Mouse (Mus musculus) spleen, adult 2 months (tissue): ENCODE measurements at regions not wholly inside any gene's neighbourhood (a gene's known extent, or its start where the extent isn't known, plus 50 kb on each side); places are given as distances from the start of the nearest gene placed in this dataset.

Experiments
- DNase-seq, 2 experiments: peaks; one replicate each; pipeline versions ENCODE4 v3.0.0 to v3.0.0-alpha.2; 2012 to 2021; ENCODE audit warnings: low spot score in 2 of 2, low read depth in 1 of 2
- H3K27ac ChIP-seq: fragments of 200-500 bp; 2 replicates; pipeline ENCODE4 v1.5.1; 2012; ENCODE audit warnings: low read length, inconsistent platforms; ENCODE audit not compliant: insufficient read depth
- H3K27me3 ChIP-seq: fragments of 200-500 bp; 2 replicates; pipeline ENCODE4 v1.6.1; 2012; ENCODE audit warnings: mild to moderate bottlenecking, moderate library complexity, low read length, inconsistent platforms; ENCODE audit not compliant: control insufficient read depth, insufficient read depth
- H3K36me3 ChIP-seq: fragments of 200-500 bp; 2 replicates; pipeline ENCODE4 v1.6.1; 2012; ENCODE audit warnings: mild to moderate bottlenecking, low read length, inconsistent platforms; ENCODE audit not compliant: control insufficient read depth, insufficient read depth
- H3K4me1 ChIP-seq: fragments of 200-500 bp; 2 replicates; pipeline ENCODE4 v1.6.1; 2011; ENCODE audit warnings: inconsistent platforms; ENCODE audit not compliant: control insufficient read depth, insufficient read depth, insufficient read length
- H3K4me3 ChIP-seq: fragments of 200-500 bp; 2 replicates; pipeline ENCODE4 v1.5.1; 2011; ENCODE audit warnings: mild to moderate bottlenecking, inconsistent platforms; ENCODE audit not compliant: insufficient read depth, insufficient read length; ENCODE audit errors: extremely low read depth
- CTCF ChIP-seq: fragments of 200-500 bp; IDR thresholded peaks from 2 replicates; pipeline ENCODE4 v1.5.1; 2011; ENCODE audit warnings: mild to moderate bottlenecking, inconsistent platforms; ENCODE audit not compliant: insufficient read depth, insufficient read length, insufficient replicate concordance; ENCODE audit errors: extremely low read depth
- POLR2A ChIP-seq: fragments of 200-500 bp; IDR thresholded peaks from 2 replicates; pipeline ENCODE4 v1.6.1; 2011; ENCODE audit warnings: low read depth, low read length, inconsistent platforms
- WGBS: fragments of 180-500 bp; shearing (Covaris S2); methylation state at CpG from one replicate; pipeline ENCODE4 v1.1.7; 2018; 5-methylcytosine and 5-hydroxymethylcytosine counted together

GRCm38 (mm10) chr5:97705270-97705669 is 248.4 kb upstream of the Gk2 start:
- no peak for DNase-seq
- H3K36me3 ChIP-seq: no peaks in the 10 kb centered on the region
- no peak overlapping the region for H3K4me3 ChIP-seq
- H3K4me1 ChIP-seq: no peaks in the 10 kb centered on the region
- H3K27me3 ChIP-seq: no peaks in the 10 kb centered on the region; the same call in 1 of the 2 replicates
- TF ChIP-seq CTCF (no peak), POLR2A (no peak)
- 52% methylated on average over 3 of the region's 3 CpGs for WGBS
- no peak overlapping the region for H3K27ac ChIP-seq

GRCm38 (mm10) chr5:97700507-97700906 is 243.7 kb upstream of the Gk2 start:
- 58% methylated on average over 3 of the region's 3 CpGs for WGBS
- Histone ChIP-seq H3K27ac (no peak overlapping the region), H3K36me3 (no peaks in the 10 kb centered on the region), H3K27me3 (no peaks in the 10 kb centered on the region; the same call in 1 of the 2 replicates), H3K4me1 (no peaks in the 10 kb centered on the region), H3K4me3 (no peak overlapping the region)
- TF ChIP-seq CTCF (no peak), POLR2A (no peak)
- DNase-seq: no peak

DNA sequence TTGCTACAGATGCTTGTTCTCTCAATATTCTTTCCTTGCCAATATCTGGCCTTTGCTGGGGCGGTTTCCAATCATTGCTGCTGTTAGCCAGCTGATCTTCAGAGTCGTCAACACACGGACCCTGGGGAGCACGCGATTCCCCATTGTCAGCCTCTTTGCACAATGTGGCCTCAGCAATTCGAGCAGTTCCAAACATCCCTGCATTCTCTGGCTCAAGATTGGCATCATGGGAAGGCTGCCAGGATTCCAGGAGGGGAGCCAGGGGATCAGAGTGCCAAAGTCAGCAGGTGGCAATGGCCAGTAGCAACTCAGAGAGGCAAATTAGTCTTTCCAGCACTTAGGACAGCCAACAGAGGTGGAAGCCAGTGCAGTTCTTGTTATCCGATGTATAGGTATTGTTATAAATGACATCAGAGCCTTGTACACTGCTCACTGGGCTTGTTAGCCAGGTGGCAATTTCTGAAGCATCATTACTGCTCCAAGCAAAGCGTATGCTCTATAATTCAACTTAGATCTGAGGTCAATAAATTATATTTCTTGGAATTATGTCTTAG is 240.8 kb upstream of the Gk2 start:
- H3K4me1 ChIP-seq: no peaks in the 10 kb centered on the region
- 85% methylated on average over 8 of the region's 8 CpGs for WGBS
- no peak for DNase-seq

GRCm38 (mm10) chr5:97693333-97693940 is 236.6 kb upstream of the Gk2 start:
- H3K27ac ChIP-seq: no peak overlapping the region
- DNase-seq: no peak
- TF ChIP-seq POLR2A (no peak), CTCF (no peak)
- H3K4me1 ChIP-seq: no peaks in the 10 kb centered on the region
- H3K36me3 ChIP-seq: no peaks in the 10 kb centered on the region
- WGBS: 71% methylated on average over 10 of the region's 10 CpGs
- H3K4me3 ChIP-seq: no peak overlapping the region
- H3K27me3 ChIP-seq: no peaks in the 10 kb centered on the region

More for the DNA sequence above, 240.8 kb upstream of the Gk2 start:
- TF ChIP-seq POLR2A (no peak), CTCF (no peak)
- H3K36me3 ChIP-seq: no peaks in the 10 kb centered on the region
- H3K4me3 ChIP-seq: no peak overlapping the region
- H3K27me3 ChIP-seq: no peaks in the 10 kb centered on the region; the same call in 1 of the 2 replicates
- H3K27ac ChIP-seq: no peak overlapping the region

GRCm38 (mm10) chr5:97685443-97685842 is 228.6 kb upstream of the Gk2 start:
- Histone ChIP-seq H3K4me1 (no peaks in the 10 kb centered on the region), H3K4me3 (no peak overlapping the region), H3K27me3 (no peaks in the 10 kb centered on the region), H3K27ac (no peak overlapping the region), H3K36me3 (no peaks in the 10 kb centered on the region)
- no peak for DNase-seq
- TF ChIP-seq POLR2A (no peak), CTCF (no peak)

DNA sequence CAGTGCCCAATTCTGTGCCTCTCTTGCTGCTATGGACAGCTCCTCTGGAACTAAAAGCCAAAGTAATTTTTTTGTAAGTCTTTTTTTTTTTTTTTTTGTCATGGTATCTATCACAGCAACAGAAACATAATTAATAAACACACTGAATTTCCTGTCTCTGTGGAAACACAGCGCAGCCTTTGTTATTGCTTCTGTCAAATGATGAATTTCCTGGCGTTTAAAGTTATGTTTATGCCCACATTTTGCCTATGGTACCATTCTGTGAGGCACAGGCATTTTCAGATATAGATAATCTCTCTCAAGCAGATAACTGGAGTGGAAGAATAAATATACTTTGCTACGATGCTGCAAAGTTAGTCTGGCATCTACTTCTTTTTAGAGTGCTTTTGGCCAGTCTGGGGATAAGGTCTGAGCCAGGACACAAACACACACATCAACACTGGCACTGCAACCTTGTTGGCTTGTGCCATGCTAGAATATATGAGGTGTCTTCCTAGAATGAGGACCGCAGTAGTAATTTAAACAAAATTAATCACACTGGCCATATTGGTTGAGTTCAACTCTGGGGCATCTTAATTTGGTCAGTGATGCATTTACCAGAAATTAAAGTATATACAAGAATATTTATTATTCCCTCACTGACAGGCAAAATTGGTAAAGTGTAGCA is 227.9 kb upstream of the Gk2 start:
- Histone ChIP-seq H3K27me3 (no peaks in the 10 kb centered on the region), H3K4me3 (no peak overlapping the region), H3K36me3 (no peaks in the 10 kb centered on the region), H3K4me1 (no peaks in the 10 kb centered on the region), H3K27ac (no peak overlapping the region)
- WGBS: 71% methylated on average over 4 of the region's 4 CpGs
- no peak for TF ChIP-seq CTCF
- no peak for DNase-seq

DNA sequence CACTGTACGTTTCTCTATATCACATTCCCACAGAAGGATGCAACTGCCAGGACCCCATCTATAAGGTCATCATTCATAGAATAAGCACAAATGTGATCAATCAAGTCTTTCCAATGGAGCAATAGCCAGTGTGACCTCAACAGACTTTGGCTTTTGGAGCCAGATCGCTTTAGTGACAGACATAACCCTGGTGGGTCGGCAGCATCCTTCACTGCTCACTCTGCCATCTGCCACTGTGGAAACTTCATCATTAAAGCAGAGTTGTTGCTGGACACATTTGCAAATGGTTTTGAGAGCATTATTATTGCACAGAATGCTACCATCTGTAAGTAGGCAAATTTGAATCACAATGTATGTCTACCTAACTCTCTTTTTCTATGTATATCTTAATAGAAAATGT is 212.9 kb upstream of the Gk2 start:
- 75% methylated on average over 3 of the region's 3 CpGs for WGBS
- no peak overlapping the region for H3K27ac ChIP-seq

More for the DNA sequence above, 212.9 kb upstream of the Gk2 start:
- Histone ChIP-seq H3K36me3 (no peaks in the 10 kb centered on the region), H3K27me3 (no peaks in the 10 kb centered on the region), H3K4me1 (no peaks in the 10 kb centered on the region), H3K4me3 (no peak overlapping the region)
- no peak for DNase-seq
- TF ChIP-seq POLR2A (no peak), CTCF (no peak)
